Mouse (Mus musculus): ENCODE data around the gene Gm3776. TPM values are rescaled to one million over a fixed set of nuclear protein-coding genes. Genes with fewer than 3 reads are reported as not detected.
"Not testable (repeated sequence)": the region's sequence is repeated elsewhere in the genome, so short reads cannot be mapped to it uniquely, and the experiment has no call there.

The Gm3776 gene
- polyA plus RNA-seq (2015; fragmentation: Nextera tagmentation; extraction: Ambion mirVana): 0.26 and 1.2 TPM in 2 replicates

DNA sequence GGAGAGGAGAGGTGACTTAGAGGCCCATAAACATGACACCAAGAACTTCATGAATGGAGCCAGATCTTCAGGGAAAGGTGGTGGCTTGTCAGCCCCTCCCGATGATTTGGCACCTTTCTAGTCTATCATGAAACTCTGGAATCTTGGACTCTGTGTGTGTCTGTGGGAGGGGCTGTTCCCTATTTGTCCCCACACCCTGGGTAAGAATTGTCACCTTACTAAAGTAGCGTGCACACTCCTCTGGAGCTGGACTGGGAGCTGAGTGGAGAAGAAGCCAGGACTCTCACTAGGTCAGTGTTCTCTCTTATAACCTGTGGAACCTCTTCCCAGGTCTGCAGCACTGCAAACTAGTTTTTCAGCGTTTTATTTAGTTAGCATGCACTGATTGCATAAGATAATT lies at the start of gene Gm3776:
Gene Gm3776 (plus strand): TSS at position 216 of the 400 bp plus-strand sequence.
- not testable (repeated sequence) for H3K4me2 ChIP-seq (ENCODE audit: low read depth, low read length); ATAC-seq (ENCODE audit: low read depth); H3K27ac ChIP-seq (ENCODE audit: low read length); H3K4me3 ChIP-seq (ENCODE audit: low read depth, low read length); H3K9me3 ChIP-seq (replicated peaks; ENCODE audit: control insufficient read depth, low read length); H3K4me1 ChIP-seq (ENCODE audit: control insufficient read depth, low read depth, low read length); H3K27me3 ChIP-seq (ENCODE audit: control insufficient read depth, insufficient read depth, low read depth, low read length); H3K9ac ChIP-seq (ENCODE audit: low read depth, low read length); H3K36me3 ChIP-seq (ENCODE audit: control insufficient read depth, insufficient read depth)
- 61% methylated on average over 1 of the region's 3 CpGs for WGBS (ENCODE audit: insufficient replicate concordance)

DNA sequence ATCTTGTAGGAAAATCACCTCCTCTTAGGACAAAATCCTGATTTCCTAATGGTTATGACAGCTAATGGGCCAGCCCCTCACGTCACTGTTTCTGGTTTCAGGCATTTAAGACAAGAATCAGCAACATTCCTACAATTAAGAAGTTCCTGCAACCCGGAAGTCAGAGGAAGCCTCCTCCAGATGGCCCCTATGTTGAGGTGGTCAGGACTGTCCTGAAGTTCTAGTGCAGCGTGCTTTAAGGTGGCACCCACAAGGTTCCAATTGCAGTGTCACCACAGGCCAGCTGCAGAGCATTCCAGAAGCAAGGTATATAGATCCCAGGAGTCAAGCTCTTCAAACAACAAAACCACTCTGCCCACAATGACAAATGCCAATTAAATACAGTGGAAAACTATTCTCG lies 48.0 kb upstream of the Gm3776 start:
- WGBS (ENCODE audit: insufficient replicate concordance): 34% methylated on average over 4 of the region's 4 CpGs

DNA sequence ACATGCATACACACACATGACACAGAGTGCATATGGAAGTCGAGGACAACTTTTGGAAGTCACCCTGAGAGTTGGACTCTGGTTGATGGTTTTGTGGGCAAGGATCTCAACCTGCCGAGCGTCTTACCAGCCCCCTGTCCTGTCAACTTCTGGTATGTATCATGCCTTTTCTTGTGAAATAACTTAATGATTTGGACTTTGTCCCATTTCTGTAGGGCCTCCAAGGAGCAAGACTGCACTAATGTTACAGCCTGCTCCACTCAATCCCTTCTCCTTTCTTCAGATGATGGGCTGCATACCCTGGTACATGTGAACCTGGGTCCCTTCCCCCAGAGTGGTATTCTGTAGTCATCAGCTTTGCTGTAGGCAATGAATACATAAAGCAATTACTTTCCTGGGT lies 46.9 kb upstream of the Gm3776 start:
- Histone ChIP-seq H3K4me1 (ENCODE audit: control insufficient read depth, low read depth, low read length) (no peaks in the 10 kb centered on the region), H3K27ac (ENCODE audit: low read length) (no peak overlapping the region), H3K9me3 (replicated peaks; ENCODE audit: control insufficient read depth, low read length) (no peaks in the 10 kb centered on the region), H3K4me2 (ENCODE audit: low read depth, low read length) (no peak overlapping the region), H3K9ac (ENCODE audit: low read depth, low read length) (no peak overlapping the region), H3K36me3 (ENCODE audit: control insufficient read depth, insufficient read depth) (no peaks in the 10 kb centered on the region), H3K4me3 (ENCODE audit: low read depth, low read length) (no peak overlapping the region), H3K27me3 (ENCODE audit: control insufficient read depth, insufficient read depth, low read depth, low read length) (no peaks in the 10 kb centered on the region)
- no peak for ATAC-seq (ENCODE audit: low read depth)
- 75% methylated on average over 3 of the region's 3 CpGs for WGBS (ENCODE audit: insufficient replicate concordance)

More for the DNA sequence above, 48.0 kb upstream of the Gm3776 start:
- H3K4me2 ChIP-seq (ENCODE audit: low read depth, low read length): no peak overlapping the region
- no peaks in the 10 kb centered on the region for H3K27me3 ChIP-seq (ENCODE audit: control insufficient read depth, insufficient read depth, low read depth, low read length)
- no peak overlapping the region for H3K27ac ChIP-seq (ENCODE audit: low read length)
- H3K4me1 ChIP-seq (ENCODE audit: control insufficient read depth, low read depth, low read length): no peaks in the 10 kb centered on the region
- no peaks in the 10 kb centered on the region for H3K36me3 ChIP-seq (ENCODE audit: control insufficient read depth, insufficient read depth)
- H3K4me3 ChIP-seq (ENCODE audit: low read depth, low read length): no peak overlapping the region
- ATAC-seq (ENCODE audit: low read depth): no peak
- H3K9me3 ChIP-seq (replicated peaks; ENCODE audit: control insufficient read depth, low read length): no peaks in the 10 kb centered on the region
- no peak overlapping the region for H3K9ac ChIP-seq (ENCODE audit: low read depth, low read length)

DNA sequence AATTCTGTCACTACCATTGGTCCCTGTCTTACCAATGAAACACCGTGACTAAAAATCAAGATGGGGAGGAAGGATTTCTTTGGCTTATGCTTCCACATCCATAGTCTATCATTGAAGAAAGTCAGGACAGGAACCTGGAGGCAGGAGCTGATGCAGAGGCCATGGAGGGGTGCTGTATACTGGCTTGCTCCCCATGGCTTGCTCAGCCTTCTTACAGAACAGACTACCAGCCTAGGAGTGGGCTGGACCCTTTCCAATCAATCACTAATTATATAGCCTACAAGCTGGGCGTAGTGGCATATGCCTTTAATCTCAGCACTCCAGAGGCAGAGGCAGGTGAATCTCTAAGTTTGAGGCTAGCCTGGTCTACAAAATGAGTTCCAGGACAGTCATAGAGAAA lies 46.1 kb upstream of the Gm3776 start:
- Histone ChIP-seq H3K4me1 (ENCODE audit: control insufficient read depth, low read depth, low read length) (no peaks in the 10 kb centered on the region), H3K4me2 (ENCODE audit: low read depth, low read length) (no peak overlapping the region), H3K9me3 (replicated peaks; ENCODE audit: control insufficient read depth, low read length) (no peaks in the 10 kb centered on the region), H3K27ac (ENCODE audit: low read length) (no peak overlapping the region), H3K9ac (ENCODE audit: low read depth, low read length) (no peak overlapping the region), H3K36me3 (ENCODE audit: control insufficient read depth, insufficient read depth) (no peaks in the 10 kb centered on the region), H3K4me3 (ENCODE audit: low read depth, low read length) (no peak overlapping the region), H3K27me3 (ENCODE audit: control insufficient read depth, insufficient read depth, low read depth, low read length) (no peaks in the 10 kb centered on the region)
- no peak for ATAC-seq (ENCODE audit: low read depth)
- 71% methylated on average over 2 of the region's 2 CpGs for WGBS (ENCODE audit: insufficient replicate concordance)

DNA sequence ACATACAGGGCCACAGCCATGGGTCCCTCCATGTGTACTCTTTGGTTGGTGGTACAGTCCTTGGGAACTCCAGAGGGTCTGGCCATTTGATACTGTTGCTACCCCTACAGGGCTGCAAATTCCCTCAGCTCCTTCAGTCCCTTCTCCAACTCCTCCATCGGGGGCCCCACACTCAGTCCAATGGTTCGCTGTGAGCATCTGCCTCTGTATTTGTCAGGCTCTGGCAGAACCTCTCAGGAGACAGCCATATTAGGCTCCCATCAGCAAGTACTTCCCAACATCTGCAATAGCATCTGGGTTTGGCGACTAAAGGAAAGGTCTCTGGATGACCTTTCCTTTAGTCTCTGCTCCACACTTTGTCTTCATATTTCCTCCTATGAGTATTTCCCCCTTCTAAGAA lies 45.4 kb upstream of the Gm3776 start:
- WGBS (ENCODE audit: insufficient replicate concordance): 64% methylated on average over 3 of the region's 3 CpGs

DNA sequence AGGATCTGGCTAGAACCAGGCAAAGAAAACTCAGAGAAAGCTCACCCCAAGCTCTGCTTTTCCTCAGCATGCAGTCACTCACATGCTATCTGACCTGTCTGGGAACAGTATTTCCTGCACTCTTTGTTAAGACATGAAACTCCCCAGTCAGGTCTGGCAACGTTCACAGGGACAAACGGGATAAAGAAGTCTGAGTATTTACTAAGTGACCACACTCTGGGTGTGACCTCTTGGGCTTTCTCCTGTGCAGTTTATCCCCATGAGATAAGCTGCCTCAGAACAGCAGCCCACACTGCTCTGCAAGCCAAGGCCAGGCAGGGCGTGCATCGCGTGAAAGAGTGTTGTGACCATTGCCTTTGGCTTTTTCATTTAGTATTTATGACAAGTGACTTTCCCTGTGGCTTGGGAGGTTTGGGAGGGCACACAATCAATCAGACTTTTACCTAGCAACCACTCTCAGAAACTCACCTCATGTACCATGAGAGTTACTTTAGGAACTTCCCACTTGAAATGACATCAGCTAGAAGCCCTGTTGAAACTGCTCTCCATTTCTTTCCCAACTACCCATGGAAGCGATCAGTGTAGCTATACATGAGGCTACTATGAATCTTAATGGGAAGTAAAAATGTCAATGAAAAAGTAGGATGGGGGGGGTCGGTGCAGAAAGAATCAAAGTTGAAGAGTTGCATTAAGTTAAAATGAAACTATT lies 44.4 kb upstream of the Gm3776 start:
- no peak overlapping the region for H3K9ac ChIP-seq (ENCODE audit: low read depth, low read length)
- no peak overlapping the region for H3K27ac ChIP-seq (ENCODE audit: low read length)
- ATAC-seq (ENCODE audit: low read depth): no peak
- H3K27me3 ChIP-seq (ENCODE audit: control insufficient read depth, insufficient read depth, low read depth, low read length): no peaks in the 10 kb centered on the region
- H3K4me1 ChIP-seq (ENCODE audit: control insufficient read depth, low read depth, low read length): no peaks in the 10 kb centered on the region; the same call in 1 of the 2 replicates
- H3K36me3 ChIP-seq (ENCODE audit: control insufficient read depth, insufficient read depth): no peaks in the 10 kb centered on the region
- whole genome bisulfite sequencing (ENCODE audit: insufficient replicate concordance): 32% methylated on average over 7 of the region's 7 CpGs
- no peak overlapping the region for H3K4me3 ChIP-seq (ENCODE audit: low read depth, low read length)
- H3K4me2 ChIP-seq (ENCODE audit: low read depth, low read length): no peak overlapping the region
- no peaks in the 10 kb centered on the region for H3K9me3 ChIP-seq (replicated peaks; ENCODE audit: control insufficient read depth, low read length)

More for the DNA sequence above, 45.4 kb upstream of the Gm3776 start:
- Histone ChIP-seq H3K27ac (ENCODE audit: low read length) (no peak overlapping the region), H3K4me2 (ENCODE audit: low read depth, low read length) (no peak overlapping the region), H3K36me3 (ENCODE audit: control insufficient read depth, insufficient read depth) (no peaks in the 10 kb centered on the region), H3K4me3 (ENCODE audit: low read depth, low read length) (no peak overlapping the region), H3K9me3 (replicated peaks; ENCODE audit: control insufficient read depth, low read length) (no peaks in the 10 kb centered on the region), H3K4me1 (ENCODE audit: control insufficient read depth, low read depth, low read length) (no peaks in the 10 kb centered on the region), H3K27me3 (ENCODE audit: control insufficient read depth, insufficient read depth, low read depth, low read length) (no peaks in the 10 kb centered on the region), H3K9ac (ENCODE audit: low read depth, low read length) (no peak overlapping the region)
- ATAC-seq (ENCODE audit: low read depth): no peak

DNA sequence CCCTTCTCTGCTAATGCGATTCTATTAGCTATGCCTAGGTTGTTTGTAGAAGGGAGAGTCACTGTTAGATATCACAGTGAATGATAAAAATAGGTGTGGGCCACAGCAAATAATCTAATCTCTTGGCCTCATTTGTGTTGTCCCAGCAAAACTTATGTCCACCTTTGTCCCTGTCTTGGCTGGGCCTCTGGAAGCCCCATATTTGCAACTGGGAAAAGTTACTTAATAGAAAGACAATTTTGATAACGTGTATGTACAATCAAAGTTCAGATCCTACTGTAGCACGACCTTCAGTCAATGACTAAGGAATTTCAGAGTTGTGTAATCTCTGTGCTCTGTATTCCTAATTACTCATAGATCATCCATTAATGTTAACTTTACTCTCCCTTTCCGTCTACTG lies 39.9 kb upstream of the Gm3776 start:
- 46% methylated on average over 4 of the region's 4 CpGs for WGBS (ENCODE audit: insufficient replicate concordance)

DNA sequence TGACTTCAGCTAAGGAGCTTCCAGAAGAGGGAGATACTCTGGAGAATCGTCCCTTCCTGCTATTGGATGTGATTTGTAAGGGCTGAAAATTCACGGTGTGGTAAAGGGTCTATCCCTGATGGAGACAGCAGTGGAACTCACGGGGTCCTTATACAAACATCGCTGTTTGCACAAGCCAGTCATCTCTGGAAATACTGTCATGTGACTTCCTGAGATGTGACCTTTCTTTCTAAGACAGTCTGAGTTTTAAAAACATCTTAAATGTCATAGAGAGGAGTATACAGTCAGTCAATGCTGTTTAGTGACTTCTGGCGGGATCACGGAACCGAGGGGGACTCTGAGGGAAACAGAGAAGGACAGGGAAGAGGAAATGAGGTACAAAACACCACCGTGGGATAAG lies 34.3 kb upstream of the Gm3776 start:
- Histone ChIP-seq H3K4me2 (ENCODE audit: low read depth, low read length) (no peak overlapping the region), H3K4me1 (ENCODE audit: control insufficient read depth, low read depth, low read length) (no peaks in the 10 kb centered on the region), H3K36me3 (ENCODE audit: control insufficient read depth, insufficient read depth) (no peaks in the 10 kb centered on the region), H3K4me3 (ENCODE audit: low read depth, low read length) (no peak overlapping the region), H3K27me3 (ENCODE audit: control insufficient read depth, insufficient read depth, low read depth, low read length) (no peaks in the 10 kb centered on the region), H3K9ac (ENCODE audit: low read depth, low read length) (no peak overlapping the region), H3K27ac (ENCODE audit: low read length) (no peak overlapping the region), H3K9me3 (replicated peaks; ENCODE audit: control insufficient read depth, low read length) (no peaks in the 10 kb centered on the region)
- WGBS (ENCODE audit: insufficient replicate concordance): 45% methylated on average over 8 of the region's 8 CpGs
- no peak for ATAC-seq (ENCODE audit: low read depth)

More for the DNA sequence above, 39.9 kb upstream of the Gm3776 start:
- peak; percentile 71 for ATAC-seq (ENCODE audit: low read depth)
- no peak overlapping the region for H3K27ac ChIP-seq (ENCODE audit: low read length)
- H3K36me3 ChIP-seq (ENCODE audit: control insufficient read depth, insufficient read depth): no peaks in the 10 kb centered on the region
- H3K4me3 ChIP-seq (ENCODE audit: low read depth, low read length): no peak overlapping the region
- H3K27me3 ChIP-seq (ENCODE audit: control insufficient read depth, insufficient read depth, low read depth, low read length): no peaks in the 10 kb centered on the region
- no peaks in the 10 kb centered on the region for H3K9me3 ChIP-seq (replicated peaks; ENCODE audit: control insufficient read depth, low read length)
- no peak overlapping the region for H3K9ac ChIP-seq (ENCODE audit: low read depth, low read length)
- H3K4me1 ChIP-seq (ENCODE audit: control insufficient read depth, low read depth, low read length): no peaks in the 10 kb centered on the region; the same call in 1 of the 2 replicates
- no peak overlapping the region for H3K4me2 ChIP-seq (ENCODE audit: low read depth, low read length)

DNA sequence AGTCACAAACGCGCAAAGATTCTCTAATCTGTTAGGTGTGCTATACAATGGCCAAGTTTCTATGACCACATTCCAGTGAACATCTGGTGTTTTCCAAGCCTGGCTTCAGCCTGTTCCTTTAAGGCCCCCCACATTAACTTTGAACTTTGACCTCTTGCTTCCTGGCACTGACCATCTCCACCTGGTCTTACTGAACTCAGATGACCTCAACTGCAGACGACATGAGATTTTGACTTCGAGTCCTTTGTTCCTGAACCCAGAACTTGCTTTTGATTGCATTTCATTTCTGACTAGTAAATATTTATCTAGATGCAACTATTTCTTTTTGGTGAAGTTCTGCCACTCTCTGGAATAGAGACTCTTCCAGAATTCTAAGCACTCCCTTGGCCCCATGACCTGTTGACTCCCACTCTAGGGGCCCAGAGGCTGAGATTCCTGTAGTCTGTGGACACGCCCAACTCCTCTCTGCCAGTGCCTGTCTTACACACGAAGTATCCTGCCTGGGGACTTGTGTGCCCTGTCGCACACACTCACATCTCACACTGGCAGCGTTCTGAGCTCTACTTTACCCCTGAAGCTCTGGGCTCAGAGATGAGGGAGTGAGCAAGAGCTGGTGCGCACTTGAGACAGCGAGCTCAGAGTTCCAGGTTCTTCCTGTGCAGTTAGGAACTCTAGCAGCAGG lies 33.6 kb upstream of the Gm3776 start:
- Histone ChIP-seq H3K27ac (ENCODE audit: low read length) (no peak overlapping the region), H3K9ac (ENCODE audit: low read depth, low read length) (no peak overlapping the region), H3K9me3 (replicated peaks; ENCODE audit: control insufficient read depth, low read length) (no peaks in the 10 kb centered on the region), H3K27me3 (ENCODE audit: control insufficient read depth, insufficient read depth, low read depth, low read length) (no peaks in the 10 kb centered on the region), H3K4me1 (ENCODE audit: control insufficient read depth, low read depth, low read length) (no peaks in the 10 kb centered on the region), H3K4me2 (ENCODE audit: low read depth, low read length) (no peak overlapping the region), H3K4me3 (ENCODE audit: low read depth, low read length) (no peak overlapping the region), H3K36me3 (ENCODE audit: control insufficient read depth, insufficient read depth) (no peaks in the 10 kb centered on the region)
- 65% methylated on average over 10 of the region's 10 CpGs for WGBS (ENCODE audit: insufficient replicate concordance)
- no peak for ATAC-seq (ENCODE audit: low read depth)
